Mouse (Mus musculus) ES-Bruce4 (cell line): ENCODE measurements around the gene Cacul1.

ENCODE experiments used
- EP300 ChIP-seq: IDR thresholded peaks from 2 replicates; pipeline ENCODE4 v1.6.1; 2011; ENCODE audit warnings: low read depth, low read length; ENCODE audit not compliant: insufficient read depth
- POLR2A ChIP-seq: IDR thresholded peaks from one replicate; pipeline ENCODE4 v1.8.1; 2011; ENCODE audit warnings: low read length; ENCODE audit not compliant: insufficient read depth

- TF ChIP-seq POLR2A (no peak), EP300 (no peak)
These were observed 8.8 kb upstream of the Cacul1 start for GRCm38 (mm10) chr19:60589646-60590045.
